Mouse (Mus musculus) cerebellum, postnatal 25 days (tissue): Measurements from ENCODE around the gene Odf3b.

Experiments
- DNase-seq, 2 experiments: peaks; one replicate each; pipeline ENCODE4 v3.0.0; 2021; ENCODE audit warnings: mixed read lengths in 2 of 2

The Odf3b gene

GRCm38 (mm10) chr15:89334774-89335537 lies 44.1 kb downstream of the Odf3b start:
- DNase-seq, result no peak

DNA sequence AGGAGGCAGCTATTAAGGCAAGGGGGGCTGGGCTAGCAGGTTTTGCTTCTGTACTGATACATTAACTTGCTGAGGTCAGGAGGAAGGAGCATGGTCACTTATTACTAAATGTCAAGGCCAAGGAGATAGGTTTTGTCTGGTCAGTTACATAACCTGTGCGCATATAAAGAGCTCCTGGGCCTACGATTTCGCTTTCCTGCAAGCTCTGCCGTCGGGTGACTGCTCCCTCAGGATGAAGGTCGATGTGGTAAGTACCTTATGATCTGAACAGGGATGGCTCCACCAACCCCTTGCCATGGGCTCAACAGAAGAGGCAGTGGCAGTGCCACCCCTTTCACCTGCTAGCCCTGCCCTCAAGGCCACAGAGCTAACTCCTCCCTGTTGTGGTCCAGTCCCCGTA lies 44.8 kb downstream of the Odf3b start, which contains the start of gene Miox:
Gene Miox, plus strand, starts transcription at position 128 of the 400 bp plus-strand sequence.
- no peak for DNase-seq
